Mouse (Mus musculus): Measurements from ENCODE around the gene Zfp418. TPM values are rescaled to one million over a fixed set of nuclear protein-coding genes. Genes with fewer than 3 reads are reported as not detected.
"Not testable (repeated sequence)": the region's sequence is repeated elsewhere in the genome, so short reads cannot be mapped to it uniquely, and the experiment has no call there.

Zfp418 gene
- 0.98 and 1.0 TPM in 2 replicates for polyA plus RNA-seq (2015; fragmentation: Nextera tagmentation; extraction: Ambion mirVana)

- peak; percentile 97 for ATAC-seq
- H3K4me2 ChIP-seq (replicated peaks; ENCODE audit: low read depth): peak within 1 kb of the TSS; percentile 75
- H3K27ac ChIP-seq (ENCODE audit: low read depth, low read length): peak within 1 kb of the TSS; percentile 62; the same call in 1 of the 2 replicates
- no peaks in the 10 kb centered on the region; the same call in 1 of the 2 replicates for H3K4me1 ChIP-seq (replicated peaks; ENCODE audit: control insufficient read depth, insufficient read depth, low read length)
- peak within 1 kb of the TSS; percentile 71 for H3K9ac ChIP-seq (ENCODE audit: low read depth, low read length)
- peak; percentile 52 for TF ChIP-seq CTCF (IDR thresholded peaks at IDR 0.05; ENCODE audit: low read depth)
- no peaks in the 10 kb centered on the region for H3K9me3 ChIP-seq (ENCODE audit: control insufficient read depth)
- peak within 1 kb of the TSS; percentile 66 for H3K4me3 ChIP-seq (ENCODE audit: low read depth, low read length)
- WGBS: 2% methylated on average over 26 of the region's 26 CpGs
- 0 out of 2 replicates have a peak, but pooled peaks cover 7% of the 10 kb centered on the region for H3K36me3 ChIP-seq (ENCODE audit: control insufficient read depth, insufficient read depth)
- no peaks in the 10 kb centered on the region for H3K27me3 ChIP-seq (replicated peaks; ENCODE audit: control insufficient read depth, insufficient read depth, low read length)
These were observed at the start of gene Zfp418 for GRCm38 (mm10) chr7:7171227-7172147. Gene Zfp418, plus strand, starts transcription at chr7:7171330.

GRCm38 (mm10) chr7:7121602-7121980, 49.5 kb upstream of the Zfp418 start:
- no peak overlapping the region for H3K9ac ChIP-seq (ENCODE audit: low read depth, low read length)
- H3K4me3 ChIP-seq (ENCODE audit: low read depth, low read length): peak overlapping the region; percentile 61
- H3K27me3 ChIP-seq (replicated peaks; ENCODE audit: control insufficient read depth, insufficient read depth, low read length): no peaks in the 10 kb centered on the region
- H3K9me3 ChIP-seq (ENCODE audit: control insufficient read depth): no peaks in the 10 kb centered on the region
- H3K4me2 ChIP-seq (replicated peaks; ENCODE audit: low read depth): peak overlapping the region; percentile 70
- no peak for ATAC-seq
- H3K4me1 ChIP-seq (replicated peaks; ENCODE audit: control insufficient read depth, insufficient read depth, low read length): no peaks in the 10 kb centered on the region
- TF ChIP-seq CTCF (IDR thresholded peaks at IDR 0.05; ENCODE audit: low read depth): no peak
- peaks cover 21% of the 10 kb centered on the region for H3K36me3 ChIP-seq (ENCODE audit: control insufficient read depth, insufficient read depth)
- H3K27ac ChIP-seq (ENCODE audit: low read depth, low read length): no peak overlapping the region
- WGBS: 54% methylated on average over 6 of the region's 6 CpGs

- not testable (repeated sequence) for H3K36me3 ChIP-seq (ENCODE audit: control insufficient read depth, insufficient read depth); H3K27me3 ChIP-seq (replicated peaks; ENCODE audit: control insufficient read depth, insufficient read depth, low read length); H3K4me3 ChIP-seq (ENCODE audit: low read depth, low read length); H3K9ac ChIP-seq (ENCODE audit: low read depth, low read length); H3K4me2 ChIP-seq (replicated peaks; ENCODE audit: low read depth); H3K9me3 ChIP-seq (ENCODE audit: control insufficient read depth); H3K4me1 ChIP-seq (replicated peaks; ENCODE audit: control insufficient read depth, insufficient read depth, low read length); H3K27ac ChIP-seq (ENCODE audit: low read depth, low read length); ATAC-seq
- 93% methylated on average over 14 of the region's 15 CpGs for WGBS
These were observed 40.5 kb upstream of the Zfp418 start for GRCm38 (mm10) chr7:7130491-7131124.

GRCm38 (mm10) chr7:7132751-7133150, 38.4 kb upstream of the Zfp418 start:
- Histone ChIP-seq H3K27me3 (replicated peaks; ENCODE audit: control insufficient read depth, insufficient read depth, low read length) (no peaks in the 10 kb centered on the region), H3K27ac (ENCODE audit: low read depth, low read length) (no peak overlapping the region), H3K36me3 (ENCODE audit: control insufficient read depth, insufficient read depth) (no peaks in the 10 kb centered on the region), H3K4me2 (replicated peaks; ENCODE audit: low read depth) (no peak overlapping the region), H3K4me3 (ENCODE audit: low read depth, low read length) (no peak overlapping the region), H3K9me3 (ENCODE audit: control insufficient read depth) (no peaks in the 10 kb centered on the region), H3K9ac (ENCODE audit: low read depth, low read length) (no peak overlapping the region), H3K4me1 (replicated peaks; ENCODE audit: control insufficient read depth, insufficient read depth, low read length) (no peaks in the 10 kb centered on the region)
- TF ChIP-seq CTCF (IDR thresholded peaks at IDR 0.05; ENCODE audit: low read depth): no peak
- no peak for ATAC-seq
- WGBS: 75% methylated on average over 8 of the region's 8 CpGs

GRCm38 (mm10) chr7:7136379-7136866, 34.7 kb upstream of the Zfp418 start, which contains the start of gene Zfp773:
Gene Zfp773, minus strand, starts transcription at chr7:7136755.
- H3K4me3 ChIP-seq (ENCODE audit: low read depth, low read length): peak within 1 kb of the TSS; percentile 46
- H3K4me2 ChIP-seq (replicated peaks; ENCODE audit: low read depth): peak within 1 kb of the TSS; percentile 71
- H3K9ac ChIP-seq (ENCODE audit: low read depth, low read length): peak within 1 kb of the TSS; percentile 24; the same call in 1 of the 2 replicates
- no peaks in the 10 kb centered on the region for H3K4me1 ChIP-seq (replicated peaks; ENCODE audit: control insufficient read depth, insufficient read depth, low read length)
- ATAC-seq: peak; percentile 95
- no peaks in the 10 kb centered on the region for H3K9me3 ChIP-seq (ENCODE audit: control insufficient read depth)
- no peaks in the 10 kb centered on the region for H3K27me3 ChIP-seq (replicated peaks; ENCODE audit: control insufficient read depth, insufficient read depth, low read length)
- WGBS: 3% methylated on average over 16 of the region's 16 CpGs
- H3K27ac ChIP-seq (ENCODE audit: low read depth, low read length): no peak within 1 kb of the TSS
- peak; percentile 69 for TF ChIP-seq CTCF (IDR thresholded peaks at IDR 0.05; ENCODE audit: low read depth)
- H3K36me3 ChIP-seq (ENCODE audit: control insufficient read depth, insufficient read depth): no peaks in the 10 kb centered on the region

- WGBS: 74% methylated on average over 1 of the region's 1 CpGs
- TF ChIP-seq CTCF (IDR thresholded peaks at IDR 0.05; ENCODE audit: low read depth): no peak
- no peaks in the 10 kb centered on the region for H3K27me3 ChIP-seq (replicated peaks; ENCODE audit: control insufficient read depth, insufficient read depth, low read length)
- H3K36me3 ChIP-seq (ENCODE audit: control insufficient read depth, insufficient read depth): no peaks in the 10 kb centered on the region
- H3K27ac ChIP-seq (ENCODE audit: low read depth, low read length): no peak overlapping the region
- ATAC-seq: no peak
- no peaks in the 10 kb centered on the region for H3K4me1 ChIP-seq (replicated peaks; ENCODE audit: control insufficient read depth, insufficient read depth, low read length)
- no peak overlapping the region for H3K9ac ChIP-seq (ENCODE audit: low read depth, low read length)
- H3K4me2 ChIP-seq (replicated peaks; ENCODE audit: low read depth): no peak overlapping the region
- no peak overlapping the region for H3K4me3 ChIP-seq (ENCODE audit: low read depth, low read length)
- 0 out of 2 replicates have a peak, but pooled peaks cover 3% of the 10 kb centered on the region for H3K9me3 ChIP-seq (ENCODE audit: control insufficient read depth)
These were observed 26.9 kb upstream of the Zfp418 start for GRCm38 (mm10) chr7:7144215-7144614.
